Mouse (Mus musculus) small intestine, adult 2 months (tissue): ENCODE data around the gene Hmga1.

Experiments used
- CTCF ChIP-seq: fragments of 200-500 bp; IDR thresholded peaks from 2 replicates; pipeline ENCODE4 v1.5.1; 2012; ENCODE audit warnings: low read depth, mild to moderate bottlenecking, control low read depth, inconsistent platforms, low read length, moderate library complexity, mixed read lengths; ENCODE audit not compliant: insufficient replicate concordance, insufficient read length; ENCODE audit errors: extremely low read depth
- POLR2A ChIP-seq: fragments of 200-500 bp; IDR thresholded peaks from 2 replicates; pipeline ENCODE4 v1.6.1; 2012; ENCODE audit warnings: low read depth, mild to moderate bottlenecking, control low read depth, inconsistent platforms, low read length, moderate library complexity

DNA sequence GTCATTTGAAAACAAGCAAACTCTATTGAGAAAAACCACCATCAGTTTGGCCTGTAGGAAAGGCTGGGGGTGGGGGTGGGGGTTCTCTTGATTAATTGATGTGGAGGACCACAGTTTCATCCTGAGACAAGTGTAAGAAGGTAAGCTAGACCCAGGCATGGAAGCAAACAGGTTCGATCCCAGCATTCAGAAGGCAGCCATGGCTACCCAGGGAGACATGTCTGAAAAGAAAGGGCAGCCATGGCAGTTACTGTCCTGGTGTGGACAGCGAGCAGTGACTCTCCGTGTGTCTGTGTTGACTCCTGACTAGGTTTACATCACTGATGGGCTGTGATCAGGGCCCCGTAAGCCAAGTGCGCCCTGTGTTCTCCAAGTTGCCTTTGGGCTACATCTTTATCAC lies 35.0 kb upstream of the Hmga1 start, which contains the start of gene Grm4:
- TF ChIP-seq CTCF (no peak), POLR2A (no peak)
